Mouse (Mus musculus) cerebellum, adult 2 months (tissue): Measurements from ENCODE around the gene P2rx4.

Experiments used
- CTCF ChIP-seq: fragments of 200-500 bp; IDR thresholded peaks from 2 replicates; pipeline ENCODE4 v1.5.1; 2011; ENCODE audit warnings: low read depth, mild to moderate bottlenecking, control low read depth, low read length, moderate library complexity, borderline replicate concordance; ENCODE audit not compliant: insufficient read depth
- POLR2A ChIP-seq: fragments of 200-500 bp; IDR thresholded peaks from 2 replicates; pipeline ENCODE4 v1.6.1; 2011; ENCODE audit warnings: low read length, control low read depth, borderline replicate concordance; ENCODE audit not compliant: insufficient read depth

GRCm38 (mm10) chr5:122755620-122756019 lies 48.3 kb downstream of the P2rx4 start:
- TF ChIP-seq CTCF (no peak), POLR2A (no peak)
